Mouse (Mus musculus) adrenal gland, postnatal 14 days (tissue): ENCODE results near the gene Pi4ka. TPM values are rescaled to one million over a fixed set of nuclear protein-coding genes. Genes with fewer than 3 reads are reported as not detected.
A peak's percentile ranks its signal among the peaks of the same experiment; 100 is the strongest.

ENCODE experiments used
- DNase-seq: peaks from one replicate; pipeline ENCODE4 v3.0.0; 2021; ENCODE audit warnings: mixed read lengths
- total RNA-seq: library from RNA; stranded (reverse); gene quantifications from 2 replicates; pipeline ENCODE4 v1.2.3, GENCODE M21; 2021

Pi4ka gene
- total RNA-seq, 1 experiment from 2014 or later, result 71.7 TPM

GRCm38 (mm10) chr16:17336089-17336488 lies 70.0 kb downstream of the Pi4ka start:
- DNase-seq, result no peak

GRCm38 (mm10) chr16:17334574-17334973 lies 71.5 kb downstream of the Pi4ka start:
- no peak for DNase-seq

GRCm38 (mm10) chr16:17331855-17332254 lies 74.3 kb downstream of the Pi4ka start:
- no peak for DNase-seq

GRCm38 (mm10) chr16:17331116-17331515 lies 75.0 kb downstream of the Pi4ka start, which contains the start of gene Serpind1:
Gene Serpind1 (plus strand): TSS chr16:17331371.
- no peak for DNase-seq

GRCm38 (mm10) chr16:17329848-17330570 lies 76.1 kb downstream of the Pi4ka start:
- no peak for DNase-seq

- no peak for DNase-seq
Measured at GRCm38 (mm10) chr16:17326064-17326463, 80.0 kb downstream of the Pi4ka start.

- no peak for DNase-seq
Measured at GRCm38 (mm10) chr16:17324745-17325144, 81.4 kb downstream of the Pi4ka start.

- no peak for DNase-seq
Measured at GRCm38 (mm10) chr16:17321481-17321880, 84.6 kb downstream of the Pi4ka start.

- DNase-seq, result peak; percentile 16
Measured at GRCm38 (mm10) chr16:17316554-17316953, 89.6 kb downstream of the Pi4ka start.

- no peak for DNase-seq
Measured at GRCm38 (mm10) chr16:17312531-17312930, 93.6 kb downstream of the Pi4ka start.

- DNase-seq, result no peak
Measured at GRCm38 (mm10) chr16:17309036-17309435, 97.1 kb downstream of the Pi4ka start.

- DNase-seq, result no peak
Measured at GRCm38 (mm10) chr16:17307461-17307860, 98.7 kb downstream of the Pi4ka start.

- peak; percentile 14 for DNase-seq
Measured at GRCm38 (mm10) chr16:17303521-17304245, 102.4 kb downstream of the Pi4ka start.

GRCm38 (mm10) chr16:17300818-17301217 lies 105.3 kb downstream of the Pi4ka start:
- DNase-seq, result no peak

GRCm38 (mm10) chr16:17292751-17293150 lies 113.4 kb downstream of the Pi4ka start:
- peak; percentile 85 for DNase-seq

GRCm38 (mm10) chr16:17291016-17291415 lies 115.1 kb downstream of the Pi4ka start:
- peak; percentile 34 for DNase-seq

- DNase-seq, result no peak
Measured at GRCm38 (mm10) chr16:17287103-17287502, 119.0 kb downstream of the Pi4ka start.

- no peak for DNase-seq
Measured at GRCm38 (mm10) chr16:17283151-17283550, 123.0 kb downstream of the Pi4ka start.

GRCm38 (mm10) chr16:17280471-17280870 lies 125.6 kb downstream of the Pi4ka start:
- peak; percentile 62 for DNase-seq

- peak; percentile 57 for DNase-seq
Measured at GRCm38 (mm10) chr16:17277342-17278211, 128.5 kb downstream of the Pi4ka start.

GRCm38 (mm10) chr16:17276164-17277151 lies 129.7 kb downstream of the Pi4ka start:
- DNase-seq, result peak; percentile 96
